Mouse (Mus musculus): ENCODE data around the gene Wnk2. TPM values are rescaled to one million over a fixed set of nuclear protein-coding genes. Genes with fewer than 3 reads are reported as not detected.
"Not testable (repeated sequence)": the region's sequence is repeated elsewhere in the genome, so short reads cannot be mapped to it uniquely, and the experiment has no call there.

Gene Wnk2
- polyA plus RNA-seq, 1 experiment from 2014 or later, result 5.1 TPM

GRCm38 (mm10) chr13:49073295-49073694, 74.5 kb downstream of the Wnk2 start:
- H3K27me3 ChIP-seq (replicated peaks; ENCODE audit: control insufficient read depth, insufficient read depth, low read length), result no peaks in the 10 kb centered on the region
- no peak overlapping the region for H3K4me2 ChIP-seq (ENCODE audit: low read length)
- DNase-seq (ENCODE audit: low spot score), result no peak
- ATAC-seq (replicated peaks; ENCODE audit: low FRiP score, low TSS enrichment, low read depth), result no peak
- no peak overlapping the region for H3K9ac ChIP-seq (ENCODE audit: low read length)
- H3K4me3 ChIP-seq (ENCODE audit: low read depth, low read length), result no peak overlapping the region
- 62% methylated on average over 6 of the region's 6 CpGs for WGBS
- no peaks in the 10 kb centered on the region for H3K4me1 ChIP-seq (replicated peaks; ENCODE audit: control insufficient read depth, insufficient read depth, low read length)
- H3K36me3 ChIP-seq (ENCODE audit: control insufficient read depth, insufficient read depth, low read length), result no peaks in the 10 kb centered on the region
- H3K27ac ChIP-seq (ENCODE audit: low read depth), result no peak overlapping the region
- H3K9me3 ChIP-seq (ENCODE audit: control insufficient read depth, low read length), result no peaks in the 10 kb centered on the region

- DNase-seq (ENCODE audit: low spot score) (no peak), ATAC-seq (replicated peaks; ENCODE audit: low FRiP score, low TSS enrichment, low read depth) (no peak)
- no peaks in the 10 kb centered on the region for H3K4me1 ChIP-seq (replicated peaks; ENCODE audit: control insufficient read depth, insufficient read depth, low read length)
- H3K27me3 ChIP-seq (replicated peaks; ENCODE audit: control insufficient read depth, insufficient read depth, low read length), result no peaks in the 10 kb centered on the region
- no peaks in the 10 kb centered on the region for H3K9me3 ChIP-seq (ENCODE audit: control insufficient read depth, low read length)
- no peak overlapping the region for H3K4me3 ChIP-seq (ENCODE audit: low read depth, low read length)
- H3K36me3 ChIP-seq (ENCODE audit: control insufficient read depth, insufficient read depth, low read length), result no peaks in the 10 kb centered on the region; the same call in 1 of the 2 replicates
- WGBS, result 85% methylated on average over 5 of the region's 5 CpGs
- H3K4me2 ChIP-seq (ENCODE audit: low read length), result no peak overlapping the region
- no peak overlapping the region for H3K9ac ChIP-seq (ENCODE audit: low read length)
- H3K27ac ChIP-seq (ENCODE audit: low read depth), result no peak overlapping the region
Measured at GRCm38 (mm10) chr13:49071861-49072260, 76.0 kb downstream of the Wnk2 start.

- H3K4me2 ChIP-seq (ENCODE audit: low read length), result no peak overlapping the region
- H3K9me3 ChIP-seq (ENCODE audit: control insufficient read depth, low read length), result no peaks in the 10 kb centered on the region
- H3K27me3 ChIP-seq (replicated peaks; ENCODE audit: control insufficient read depth, insufficient read depth, low read length), result no peaks in the 10 kb centered on the region
- 60% methylated on average over 6 of the region's 6 CpGs for WGBS
- ATAC-seq (replicated peaks; ENCODE audit: low FRiP score, low TSS enrichment, low read depth) (no peak), DNase-seq (ENCODE audit: low spot score) (no peak)
- H3K4me1 ChIP-seq (replicated peaks; ENCODE audit: control insufficient read depth, insufficient read depth, low read length), result no peaks in the 10 kb centered on the region
- H3K4me3 ChIP-seq (ENCODE audit: low read depth, low read length), result no peak overlapping the region
- H3K36me3 ChIP-seq (ENCODE audit: control insufficient read depth, insufficient read depth, low read length), result no peaks in the 10 kb centered on the region; the same call in 1 of the 2 replicates
- H3K9ac ChIP-seq (ENCODE audit: low read length), result no peak overlapping the region
- no peak overlapping the region for H3K27ac ChIP-seq (ENCODE audit: low read depth)
Measured at GRCm38 (mm10) chr13:49069979-49070378, 77.8 kb downstream of the Wnk2 start.

- ATAC-seq (replicated peaks; ENCODE audit: low FRiP score, low TSS enrichment, low read depth) (no peak), DNase-seq (ENCODE audit: low spot score) (no peak)
- H3K9me3 ChIP-seq (ENCODE audit: control insufficient read depth, low read length), result no peaks in the 10 kb centered on the region
- H3K36me3 ChIP-seq (ENCODE audit: control insufficient read depth, insufficient read depth, low read length), result no peaks in the 10 kb centered on the region; the same call in 1 of the 2 replicates
- H3K27me3 ChIP-seq (replicated peaks; ENCODE audit: control insufficient read depth, insufficient read depth, low read length), result no peaks in the 10 kb centered on the region
- no peak overlapping the region for H3K9ac ChIP-seq (ENCODE audit: low read length)
- H3K4me1 ChIP-seq (replicated peaks; ENCODE audit: control insufficient read depth, insufficient read depth, low read length), result no peaks in the 10 kb centered on the region
- WGBS, result 70% methylated on average over 4 of the region's 4 CpGs
- no peak overlapping the region for H3K27ac ChIP-seq (ENCODE audit: low read depth)
- H3K4me3 ChIP-seq (ENCODE audit: low read depth, low read length), result no peak overlapping the region
- no peak overlapping the region for H3K4me2 ChIP-seq (ENCODE audit: low read length)
Measured at GRCm38 (mm10) chr13:49069393-49069792, 78.4 kb downstream of the Wnk2 start.

GRCm38 (mm10) chr13:49064257-49064656, 83.6 kb downstream of the Wnk2 start:
- ATAC-seq (replicated peaks; ENCODE audit: low FRiP score, low TSS enrichment, low read depth), result no peak
- no peak for DNase-seq (ENCODE audit: low spot score)
- H3K4me1 ChIP-seq (replicated peaks; ENCODE audit: control insufficient read depth, insufficient read depth, low read length), result no peaks in the 10 kb centered on the region

GRCm38 (mm10) chr13:49060456-49060855, 87.4 kb downstream of the Wnk2 start:
- 89% methylated on average over 7 of the region's 7 CpGs for WGBS
- Histone ChIP-seq H3K4me3 (ENCODE audit: low read depth, low read length) (no peak overlapping the region), H3K9ac (ENCODE audit: low read length) (no peak overlapping the region), H3K27me3 (replicated peaks; ENCODE audit: control insufficient read depth, insufficient read depth, low read length) (no peaks in the 10 kb centered on the region), H3K36me3 (ENCODE audit: control insufficient read depth, insufficient read depth, low read length) (no peaks in the 10 kb centered on the region), H3K27ac (ENCODE audit: low read depth) (no peak overlapping the region), H3K9me3 (ENCODE audit: control insufficient read depth, low read length) (no peaks in the 10 kb centered on the region), H3K4me1 (replicated peaks; ENCODE audit: control insufficient read depth, insufficient read depth, low read length) (no peaks in the 10 kb centered on the region), H3K4me2 (ENCODE audit: low read length) (no peak overlapping the region)
- ATAC-seq (replicated peaks; ENCODE audit: low FRiP score, low TSS enrichment, low read depth), result no peak
- DNase-seq (ENCODE audit: low spot score), result no peak

More at GRCm38 (mm10) chr13:49064257-49064656, 83.6 kb downstream of the Wnk2 start:
- Histone ChIP-seq H3K36me3 (ENCODE audit: control insufficient read depth, insufficient read depth, low read length) (no peaks in the 10 kb centered on the region; the same call in 1 of the 2 replicates), H3K4me2 (ENCODE audit: low read length) (no peak overlapping the region), H3K27ac (ENCODE audit: low read depth) (no peak overlapping the region), H3K9me3 (ENCODE audit: control insufficient read depth, low read length) (no peaks in the 10 kb centered on the region), H3K9ac (ENCODE audit: low read length) (no peak overlapping the region), H3K4me3 (ENCODE audit: low read depth, low read length) (no peak overlapping the region), H3K27me3 (replicated peaks; ENCODE audit: control insufficient read depth, insufficient read depth, low read length) (no peaks in the 10 kb centered on the region)
- 79% methylated on average over 5 of the region's 5 CpGs for WGBS

GRCm38 (mm10) chr13:49058528-49058927, 89.3 kb downstream of the Wnk2 start:
- H3K36me3 ChIP-seq (ENCODE audit: control insufficient read depth, insufficient read depth, low read length), result no peaks in the 10 kb centered on the region
- H3K27ac ChIP-seq (ENCODE audit: low read depth), result no peak overlapping the region
- H3K4me2 ChIP-seq (ENCODE audit: low read length), result no peak overlapping the region
- H3K27me3 ChIP-seq (replicated peaks; ENCODE audit: control insufficient read depth, insufficient read depth, low read length), result no peaks in the 10 kb centered on the region
- H3K4me1 ChIP-seq (replicated peaks; ENCODE audit: control insufficient read depth, insufficient read depth, low read length), result no peaks in the 10 kb centered on the region
- DNase-seq (ENCODE audit: low spot score), result no peak
- H3K4me3 ChIP-seq (ENCODE audit: low read depth, low read length), result no peak overlapping the region
- H3K9ac ChIP-seq (ENCODE audit: low read length), result no peak overlapping the region
- ATAC-seq (replicated peaks; ENCODE audit: low FRiP score, low TSS enrichment, low read depth), result no peak
- H3K9me3 ChIP-seq (ENCODE audit: control insufficient read depth, low read length), result no peaks in the 10 kb centered on the region
- 84% methylated on average over 4 of the region's 4 CpGs for WGBS

GRCm38 (mm10) chr13:49056304-49056703, 91.5 kb downstream of the Wnk2 start:
- Histone ChIP-seq H3K27ac (ENCODE audit: low read depth) (no peak overlapping the region), H3K36me3 (ENCODE audit: control insufficient read depth, insufficient read depth, low read length) (no peaks in the 10 kb centered on the region)
- WGBS, result 91% methylated on average over 4 of the region's 4 CpGs

GRCm38 (mm10) chr13:49054753-49055152, 93.1 kb downstream of the Wnk2 start:
- DNase-seq (ENCODE audit: low spot score), result not testable (repeated sequence)

More at GRCm38 (mm10) chr13:49056304-49056703, 91.5 kb downstream of the Wnk2 start:
- no peak for DNase-seq (ENCODE audit: low spot score)
- Histone ChIP-seq H3K27me3 (replicated peaks; ENCODE audit: control insufficient read depth, insufficient read depth, low read length) (no peaks in the 10 kb centered on the region), H3K4me3 (ENCODE audit: low read depth, low read length) (no peak overlapping the region), H3K9me3 (ENCODE audit: control insufficient read depth, low read length) (no peaks in the 10 kb centered on the region), H3K4me1 (replicated peaks; ENCODE audit: control insufficient read depth, insufficient read depth, low read length) (no peaks in the 10 kb centered on the region), H3K4me2 (ENCODE audit: low read length) (no peak overlapping the region), H3K9ac (ENCODE audit: low read length) (no peak overlapping the region)
- no peak for ATAC-seq (replicated peaks; ENCODE audit: low FRiP score, low TSS enrichment, low read depth)

More at GRCm38 (mm10) chr13:49054753-49055152, 93.1 kb downstream of the Wnk2 start:
- not testable (repeated sequence) for H3K9ac ChIP-seq (ENCODE audit: low read length); H3K27me3 ChIP-seq (replicated peaks; ENCODE audit: control insufficient read depth, insufficient read depth, low read length); H3K4me2 ChIP-seq (ENCODE audit: low read length); H3K4me3 ChIP-seq (ENCODE audit: low read depth, low read length); H3K27ac ChIP-seq (ENCODE audit: low read depth); ATAC-seq (replicated peaks; ENCODE audit: low FRiP score, low TSS enrichment, low read depth); H3K9me3 ChIP-seq (ENCODE audit: control insufficient read depth, low read length); H3K36me3 ChIP-seq (ENCODE audit: control insufficient read depth, insufficient read depth, low read length); H3K4me1 ChIP-seq (replicated peaks; ENCODE audit: control insufficient read depth, insufficient read depth, low read length)
